Mouse (Mus musculus): ENCODE data around the gene Rab22a. TPM values are rescaled to one million over a fixed set of nuclear protein-coding genes. Genes with fewer than 3 reads are reported as not detected.
A peak's percentile ranks its signal among the peaks of the same experiment; 100 is the strongest.

Gene Rab22a
- polyA plus RNA-seq, 1 experiment from 2014 or later = 47.7 TPM

DNA sequence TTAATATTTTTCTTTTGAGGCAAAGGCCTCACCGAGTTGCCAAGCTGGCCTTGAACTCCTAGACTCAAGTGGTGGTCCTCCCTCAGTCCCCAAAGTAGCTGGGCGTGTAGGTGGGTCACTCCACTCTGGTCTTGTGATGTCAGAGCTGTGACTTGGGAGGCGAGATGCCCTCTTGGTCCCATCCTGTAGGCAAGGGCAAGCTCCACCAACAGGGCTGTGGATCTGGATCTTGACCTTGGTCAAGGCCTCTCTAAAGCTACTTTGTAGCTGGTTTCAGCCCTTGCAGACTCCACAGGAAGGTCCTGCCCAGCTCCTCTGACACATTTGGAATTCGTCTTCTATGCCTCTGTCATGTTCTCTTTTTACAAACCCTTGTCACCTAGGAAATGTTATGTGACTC is 66.3 kb downstream of the Rab22a start:
- Histone ChIP-seq H3K27me3 (no peaks in the 10 kb centered on the region), H3K36me3 (replicated peaks) (no peaks in the 10 kb centered on the region), H3K4me3 (replicated peaks) (no peak overlapping the region), H3K4me1 (peaks cover 17% of the 10 kb centered on the region), H3K27ac (no peak overlapping the region), H3K9me3 (no peaks in the 10 kb centered on the region), H3K4me2 (no peak overlapping the region), H3K9ac (no peak overlapping the region)
- ATAC-seq (ENCODE audit: low FRiP score) = no peak
- WGBS = 87% methylated on average over 4 of the region's 4 CpGs

DNA sequence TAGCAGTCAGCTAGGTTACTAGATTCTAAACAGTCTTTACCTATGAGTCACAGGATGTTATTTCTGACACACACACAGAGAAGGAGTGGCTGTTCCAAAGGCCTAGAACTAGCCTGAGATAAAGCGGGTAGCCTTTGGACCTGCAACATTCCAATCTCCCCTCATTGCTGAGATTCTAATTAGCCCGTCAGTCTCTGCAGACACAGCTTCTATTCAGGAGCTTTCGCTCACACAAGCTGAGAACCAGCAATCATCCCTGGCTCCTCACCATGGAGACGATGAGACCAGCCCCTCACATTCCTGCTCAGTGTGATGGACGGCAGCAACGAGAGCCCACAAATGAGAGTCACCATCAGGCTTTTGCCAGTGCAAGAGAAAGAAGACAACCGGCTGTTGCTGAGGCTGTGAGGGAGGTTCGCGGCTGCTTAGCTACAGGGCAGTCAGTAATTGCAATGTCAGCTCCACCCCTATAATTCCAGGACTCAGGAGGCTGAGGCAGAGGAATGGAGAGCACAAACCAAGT is 70.9 kb downstream of the Rab22a start:
- 2% methylated on average over 9 of the region's 9 CpGs for WGBS
- no peak overlapping the region for H3K9ac ChIP-seq
- H3K4me3 ChIP-seq (replicated peaks) = no peak overlapping the region
- peaks cover 22% of the 10 kb centered on the region for H3K4me1 ChIP-seq
- H3K27me3 ChIP-seq = no peaks in the 10 kb centered on the region
- peak overlapping the region; percentile 74 for H3K27ac ChIP-seq
- no peaks in the 10 kb centered on the region for H3K9me3 ChIP-seq
- ATAC-seq (ENCODE audit: low FRiP score) = peak; percentile 93
- H3K4me2 ChIP-seq = peak overlapping the region; percentile 32
- H3K36me3 ChIP-seq (replicated peaks) = no peaks in the 10 kb centered on the region

DNA sequence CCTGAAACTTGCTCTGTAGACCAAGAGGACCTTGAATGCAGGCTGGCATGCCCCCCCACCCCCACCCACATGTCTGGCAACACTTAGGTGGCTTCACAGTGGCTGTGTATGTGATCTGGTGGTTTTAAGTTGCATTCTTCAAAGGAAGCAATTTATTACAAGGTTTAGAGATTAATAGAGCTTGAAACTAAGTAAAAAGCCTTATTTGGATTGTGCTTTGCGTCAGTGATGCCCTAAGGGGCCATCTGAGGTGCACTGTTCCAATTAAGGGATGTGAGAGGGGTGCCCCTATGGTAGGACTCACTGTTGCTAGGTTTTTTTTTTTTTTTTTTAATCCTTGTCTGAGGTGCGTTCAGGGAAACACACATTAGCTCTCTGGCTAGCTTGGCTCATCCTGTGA is 74.9 kb downstream of the Rab22a start:
- H3K9ac ChIP-seq = no peak overlapping the region
- WGBS = 65% methylated on average over 2 of the region's 2 CpGs
- 0 out of 2 replicates have a peak, but pooled peaks cover 6% of the 10 kb centered on the region for H3K36me3 ChIP-seq (replicated peaks)
- H3K27ac ChIP-seq = no peak overlapping the region
- H3K27me3 ChIP-seq = no peaks in the 10 kb centered on the region
- no peak overlapping the region for H3K4me3 ChIP-seq (replicated peaks)
- peaks cover 39% of the 10 kb centered on the region for H3K4me1 ChIP-seq
- no peaks in the 10 kb centered on the region for H3K9me3 ChIP-seq
- no peak for ATAC-seq (ENCODE audit: low FRiP score)
- H3K4me2 ChIP-seq = no peak overlapping the region

DNA sequence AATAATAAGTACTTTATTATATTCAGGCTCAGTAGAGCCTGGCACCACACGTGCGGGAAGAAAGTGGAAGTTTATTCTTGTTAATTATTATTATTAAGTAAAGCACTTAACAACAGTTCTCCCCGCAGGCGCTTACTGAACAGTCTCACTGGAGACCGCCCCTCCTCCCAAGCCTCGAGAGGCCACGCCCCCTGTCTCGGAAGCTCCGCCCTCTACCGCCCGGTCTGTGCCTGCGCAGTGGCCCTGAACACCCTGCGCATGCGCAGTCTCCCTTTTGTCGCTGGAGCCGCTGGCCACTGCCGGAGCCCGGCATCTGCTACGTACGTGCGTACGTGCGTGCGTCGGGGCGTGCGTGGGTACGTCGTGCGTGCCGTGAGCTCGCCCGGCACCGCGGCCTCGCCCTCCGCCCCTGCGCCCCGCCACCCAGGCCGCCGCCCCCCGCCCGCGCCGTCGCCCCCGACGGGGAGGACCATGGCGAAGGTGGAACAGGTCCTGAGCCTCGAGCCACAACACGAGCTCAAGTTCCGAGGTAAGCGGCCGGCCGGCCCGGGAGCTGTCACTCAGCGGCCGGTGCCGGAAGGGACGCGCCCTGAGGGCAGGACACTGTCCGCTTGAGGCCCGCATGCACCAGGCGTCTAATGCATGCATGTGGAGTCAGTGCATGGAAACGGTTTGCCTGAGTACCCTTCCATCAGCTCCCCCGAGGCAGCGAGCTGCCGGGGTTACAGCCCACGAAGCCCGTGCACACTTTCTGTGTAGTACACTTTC is 77.8 kb downstream of the Rab22a start, which contains the start of gene Vapb:
TSS of gene Vapb (plus strand) at position 290 of the 768 bp plus-strand sequence.
- peak within 1 kb of the TSS; percentile 61; the same call in 1 of the 2 replicates for H3K27ac ChIP-seq
- peaks cover 17% of the 10 kb centered on the region for H3K4me1 ChIP-seq
- under 1% methylated on average over 70 of the region's 70 CpGs for WGBS
- peak within 1 kb of the TSS; percentile 78 for H3K9ac ChIP-seq
- peak within 1 kb of the TSS; percentile 85 for H3K4me3 ChIP-seq (replicated peaks)
- no peaks in the 10 kb centered on the region for H3K27me3 ChIP-seq
- peaks cover 9% of the 10 kb centered on the region; the same call in 1 of the 2 replicates for H3K36me3 ChIP-seq (replicated peaks)
- H3K9me3 ChIP-seq = no peaks in the 10 kb centered on the region
- peak; percentile 99 for ATAC-seq (ENCODE audit: low FRiP score)
- peak within 1 kb of the TSS; percentile 71 for H3K4me2 ChIP-seq

DNA sequence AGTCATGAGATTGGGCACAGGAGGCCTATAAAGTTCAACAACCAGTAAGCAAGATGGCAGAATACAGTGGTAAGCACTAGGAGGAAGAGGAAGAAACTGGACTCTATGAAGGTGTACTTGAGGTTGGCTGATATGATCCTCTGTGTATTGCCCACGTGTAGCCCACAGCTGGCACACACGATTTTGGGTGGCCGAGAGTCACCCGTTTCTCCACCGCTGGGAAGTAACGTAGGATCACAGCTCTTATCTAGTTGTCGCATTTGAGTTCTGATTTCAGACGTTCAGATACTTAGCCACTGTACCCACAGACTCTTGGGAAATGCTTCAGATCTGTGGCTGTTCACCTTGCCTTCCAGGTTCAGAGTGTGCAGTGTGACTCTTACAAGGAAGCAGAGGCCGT is 78.7 kb downstream of the Rab22a start:
- H3K36me3 ChIP-seq (replicated peaks) = peaks cover 9% of the 10 kb centered on the region; the same call in 1 of the 2 replicates
- 89% methylated on average over 9 of the region's 9 CpGs for WGBS
- peak overlapping the region; percentile 78 for H3K9ac ChIP-seq
- H3K27ac ChIP-seq = no peak overlapping the region
- peak overlapping the region; percentile 85 for H3K4me3 ChIP-seq (replicated peaks)
- H3K4me2 ChIP-seq = peak overlapping the region; percentile 71
- H3K27me3 ChIP-seq = no peaks in the 10 kb centered on the region
- no peaks in the 10 kb centered on the region for H3K9me3 ChIP-seq
- H3K4me1 ChIP-seq = peaks cover 20% of the 10 kb centered on the region
- ATAC-seq (ENCODE audit: low FRiP score) = no peak

DNA sequence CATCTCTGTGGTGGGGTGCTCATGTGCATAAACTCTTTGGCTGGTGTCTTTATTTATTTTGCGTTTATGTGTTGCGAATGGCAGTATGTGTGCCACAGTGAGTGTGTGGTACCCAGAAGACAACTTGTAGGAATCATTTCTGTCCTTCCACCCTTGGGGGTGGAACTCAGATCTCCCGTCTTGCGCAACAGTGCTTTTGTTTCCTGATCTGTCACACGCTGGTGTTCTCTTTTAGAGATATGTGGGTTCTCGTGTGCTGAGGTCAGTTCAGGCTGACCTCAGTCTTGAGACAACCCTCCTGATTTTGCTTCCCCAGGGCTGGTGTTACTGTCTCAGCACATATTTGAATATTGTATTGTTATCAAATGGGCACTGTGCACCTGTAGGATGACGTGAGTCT is 79.5 kb downstream of the Rab22a start:
- Histone ChIP-seq H3K4me1 (peaks cover 20% of the 10 kb centered on the region), H3K9ac (no peak overlapping the region), H3K4me3 (replicated peaks) (no peak overlapping the region), H3K27ac (no peak overlapping the region), H3K4me2 (0 out of 2 replicates have a peak overlapping the region, but pooled peaks have one; percentile 71), H3K27me3 (no peaks in the 10 kb centered on the region), H3K36me3 (replicated peaks) (peaks cover 9% of the 10 kb centered on the region; the same call in 1 of the 2 replicates), H3K9me3 (no peaks in the 10 kb centered on the region)
- 94% methylated on average over 7 of the region's 7 CpGs for WGBS
- ATAC-seq (ENCODE audit: low FRiP score) = no peak

DNA sequence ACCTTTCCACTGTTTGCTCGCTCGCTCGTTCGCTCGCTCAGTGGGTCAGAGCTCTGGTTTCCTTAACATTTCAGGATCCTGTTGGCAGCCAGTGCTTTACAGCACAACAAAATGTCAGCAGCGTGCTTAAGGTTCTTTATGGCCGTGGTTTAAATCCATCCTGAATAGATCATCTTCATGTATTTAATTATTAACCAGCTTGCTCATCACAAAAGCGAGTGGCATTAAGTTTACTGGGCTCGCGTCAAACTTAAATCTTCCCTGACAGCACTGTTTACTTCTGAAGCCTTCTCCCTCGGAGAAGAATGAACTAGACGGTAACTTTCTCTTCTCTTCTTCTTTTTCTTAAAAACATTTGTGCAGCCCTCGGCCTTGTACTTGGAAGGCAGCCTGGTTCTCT is 82.5 kb downstream of the Rab22a start:
- WGBS = 90% methylated on average over 13 of the region's 13 CpGs
- Histone ChIP-seq H3K9me3 (0 out of 2 replicates have a peak, but pooled peaks cover 2% of the 10 kb centered on the region), H3K36me3 (replicated peaks) (peaks cover 9% of the 10 kb centered on the region), H3K27me3 (no peaks in the 10 kb centered on the region), H3K9ac (no peak overlapping the region), H3K27ac (no peak overlapping the region), H3K4me1 (peaks cover 20% of the 10 kb centered on the region), H3K4me3 (replicated peaks) (no peak overlapping the region), H3K4me2 (no peak overlapping the region)
- no peak for ATAC-seq (ENCODE audit: low FRiP score)

DNA sequence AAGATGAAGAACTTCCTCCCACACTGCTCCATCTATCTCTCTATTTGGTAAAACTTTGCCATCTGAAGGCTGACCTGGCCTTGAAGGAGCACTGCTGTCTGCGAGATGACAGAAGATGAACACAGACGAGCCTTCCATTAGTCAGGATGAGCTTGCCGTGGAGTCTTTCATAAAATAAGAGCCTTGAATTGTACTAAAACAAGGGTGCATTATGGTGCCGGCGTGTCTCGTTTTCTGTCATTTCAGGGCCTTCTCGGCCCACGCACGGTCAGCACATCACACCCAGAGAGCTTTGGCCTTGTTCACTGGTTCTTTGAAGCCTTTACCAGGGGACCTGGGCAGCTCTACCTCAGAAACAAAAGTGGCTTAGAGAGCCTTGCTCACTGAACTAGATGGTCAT is 83.2 kb downstream of the Rab22a start:
- Histone ChIP-seq H3K4me1 (peaks cover 19% of the 10 kb centered on the region), H3K27ac (no peak overlapping the region), H3K4me3 (replicated peaks) (no peak overlapping the region), H3K9me3 (0 out of 2 replicates have a peak, but pooled peaks cover 6% of the 10 kb centered on the region), H3K27me3 (no peaks in the 10 kb centered on the region), H3K4me2 (no peak overlapping the region), H3K36me3 (replicated peaks) (peaks cover 9% of the 10 kb centered on the region), H3K9ac (no peak overlapping the region)
- ATAC-seq (ENCODE audit: low FRiP score) = no peak
- WGBS = 89% methylated on average over 9 of the region's 9 CpGs

DNA sequence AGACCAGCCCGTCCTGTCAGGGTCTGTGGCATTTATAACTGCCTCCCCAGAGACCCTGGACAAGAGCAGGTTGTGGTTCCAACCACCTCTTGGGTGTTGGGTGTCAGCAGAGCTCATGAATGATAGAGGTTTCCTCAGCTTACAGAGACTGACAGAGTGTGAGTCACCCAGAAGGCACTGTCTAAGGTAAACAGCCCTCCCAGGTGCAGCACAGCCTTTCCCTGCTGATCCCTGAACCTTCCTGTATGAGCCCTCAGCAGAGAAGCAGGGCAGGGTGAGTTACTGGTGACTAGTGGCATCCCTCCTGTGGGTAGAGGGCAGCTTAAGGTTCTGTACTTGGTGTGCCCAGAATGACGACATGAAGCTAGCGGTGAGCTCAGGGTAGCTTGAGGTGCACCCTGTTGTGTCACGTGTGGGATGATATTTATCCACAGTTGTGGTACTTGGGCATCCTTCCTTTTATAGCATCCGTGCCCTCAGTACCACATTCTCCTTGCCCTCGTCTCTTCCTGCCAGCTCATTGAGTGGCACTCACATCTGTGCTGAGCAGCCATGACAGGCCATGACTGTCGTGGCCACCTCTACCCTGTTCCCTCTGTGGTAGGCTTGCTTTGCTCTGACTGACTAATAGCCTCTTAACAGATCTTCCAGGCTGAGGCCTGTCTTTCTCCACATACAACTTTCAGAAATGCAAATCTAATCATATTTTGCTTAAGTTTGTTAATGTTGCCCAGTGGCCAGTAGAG is 84.7 kb downstream of the Rab22a start:
- Histone ChIP-seq H3K36me3 (replicated peaks) (peaks cover 5% of the 10 kb centered on the region), H3K4me1 (peaks cover 4% of the 10 kb centered on the region; the same call in 1 of the 2 replicates), H3K9me3 (0 out of 2 replicates have a peak, but pooled peaks cover 6% of the 10 kb centered on the region), H3K27me3 (no peaks in the 10 kb centered on the region), H3K4me2 (no peak overlapping the region), H3K9ac (no peak overlapping the region), H3K27ac (no peak overlapping the region), H3K4me3 (replicated peaks) (no peak overlapping the region)
- no peak for ATAC-seq (ENCODE audit: low FRiP score)
- WGBS = 93% methylated on average over 7 of the region's 7 CpGs

DNA sequence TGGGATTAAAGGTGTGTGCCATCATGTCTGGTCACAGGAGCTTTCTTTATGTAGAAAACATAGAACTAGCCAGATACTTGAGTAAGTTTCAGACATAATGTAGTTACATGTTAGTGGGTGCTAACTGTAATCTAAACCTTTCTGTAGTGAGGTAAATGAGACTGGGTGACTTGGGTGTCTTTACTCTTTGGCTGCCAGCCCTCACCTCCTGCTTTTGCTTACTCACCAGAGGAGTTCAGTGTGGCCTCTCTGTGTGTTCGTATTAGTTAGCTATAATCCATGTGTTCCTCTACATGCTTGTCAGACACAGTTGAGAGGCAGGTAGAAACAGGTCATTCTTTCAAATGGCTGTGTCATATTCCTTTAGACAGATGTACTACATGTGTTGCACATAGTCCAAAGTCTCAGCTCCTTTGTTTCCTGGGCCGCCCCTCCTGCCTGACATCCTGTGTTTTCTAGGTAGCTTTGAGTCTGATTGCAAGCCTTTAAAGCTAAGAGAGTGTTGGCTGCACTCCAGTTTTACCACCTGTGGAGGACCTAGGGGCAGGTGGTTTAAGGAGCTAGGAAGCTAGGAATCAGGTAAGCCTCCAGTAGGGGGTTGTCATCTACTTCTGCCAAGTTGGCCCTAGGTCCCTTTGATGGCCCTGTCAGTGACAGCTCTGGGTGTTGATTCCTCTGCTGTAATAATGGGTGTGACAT is 89.5 kb downstream of the Rab22a start:
- Histone ChIP-seq H3K4me2 (no peak overlapping the region), H3K36me3 (replicated peaks) (no peaks in the 10 kb centered on the region; the same call in 1 of the 2 replicates), H3K27me3 (no peaks in the 10 kb centered on the region), H3K4me3 (replicated peaks) (no peak overlapping the region), H3K9me3 (0 out of 2 replicates have a peak, but pooled peaks cover 6% of the 10 kb centered on the region), H3K4me1 (no peaks in the 10 kb centered on the region), H3K27ac (no peak overlapping the region), H3K9ac (no peak overlapping the region)
- WGBS = 89% methylated on average over 2 of the region's 2 CpGs
- ATAC-seq (ENCODE audit: low FRiP score) = no peak

DNA sequence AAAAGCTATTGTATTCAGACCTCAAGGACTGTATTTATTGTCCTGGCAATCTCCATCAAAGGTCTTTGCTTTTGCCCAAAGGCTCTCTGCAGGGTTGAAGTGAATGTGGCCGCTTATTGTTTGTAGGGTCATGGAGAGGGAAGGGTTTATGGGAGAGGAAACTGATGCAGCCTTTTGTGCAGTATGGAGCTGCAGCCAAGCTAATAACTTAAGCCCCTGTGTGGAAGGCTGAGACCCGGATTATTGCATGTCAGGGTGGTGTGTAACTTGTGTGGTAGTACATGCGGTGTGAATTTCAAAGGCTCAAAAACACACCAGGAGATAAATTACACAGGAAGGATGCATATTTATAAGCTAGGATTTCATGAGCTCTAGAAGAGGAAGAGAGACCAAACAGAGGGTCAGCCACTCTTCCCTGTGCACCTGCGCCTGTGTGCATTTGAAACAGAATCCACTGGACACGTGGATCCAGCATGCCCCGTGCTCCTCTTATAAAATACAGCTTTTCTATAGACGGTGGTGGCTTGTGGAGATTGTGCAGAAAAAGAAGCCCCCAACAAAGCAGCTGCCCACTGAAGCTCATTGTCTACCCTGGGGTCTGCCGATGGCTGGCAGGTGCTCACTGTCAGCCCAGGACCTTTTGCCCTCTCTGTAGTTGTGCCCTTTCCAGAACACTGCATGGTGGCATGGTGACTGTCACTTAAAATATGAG is 96.0 kb downstream of the Rab22a start:
- H3K9ac ChIP-seq = no peak overlapping the region

More for the DNA sequence above, 96.0 kb downstream of the Rab22a start:
- H3K27me3 ChIP-seq = no peaks in the 10 kb centered on the region
- peak overlapping the region; percentile 69 for H3K27ac ChIP-seq
- peak; percentile 73 for ATAC-seq (ENCODE audit: low FRiP score)
- peaks cover 29% of the 10 kb centered on the region for H3K4me1 ChIP-seq
- H3K9me3 ChIP-seq = no peaks in the 10 kb centered on the region
- 35% methylated on average over 8 of the region's 8 CpGs for WGBS
- no peaks in the 10 kb centered on the region for H3K36me3 ChIP-seq (replicated peaks)
- no peak overlapping the region for H3K4me3 ChIP-seq (replicated peaks)
- H3K4me2 ChIP-seq = no peak overlapping the region

Measured in forebrain, embryonic 12.5 days (tissue).